Mouse (Mus musculus) stomach, embryonic 14.5 days (tissue): ENCODE results near the gene Zfp956. TPM values are rescaled to one million over a fixed set of nuclear protein-coding genes. Genes with fewer than 3 reads are reported as not detected.
A peak's percentile ranks its signal among the peaks of the same experiment; 100 is the strongest.

Experiments
- ATAC-seq: fragments of 200-750 bp; cut with Nextera tagmentation; 2 replicates; pipeline ENCODE4 v1.8.0; 2017; ENCODE audit warnings: low read depth, moderate TSS enrichment; ENCODE audit not compliant: insufficient number of reproducible peaks, insufficient read depth, low FRiP score
- H3K27ac ChIP-seq: fragments of 300-500 bp; sonication (generic); 2 replicates; pipeline ENCODE4 v1.5.1; 2014; ENCODE audit warnings: mild to moderate bottlenecking, low read length, moderate library complexity, mixed read lengths
- H3K27me3 ChIP-seq: fragments of 300-500 bp; sonication (generic); 2 replicates; pipeline ENCODE4 v1.6.1; 2014; ENCODE audit warnings: low read length, control low read depth, mixed read lengths; ENCODE audit not compliant: control insufficient read depth, insufficient read depth
- H3K36me3 ChIP-seq: fragments of 300-500 bp; sonication (generic); 2 replicates; pipeline ENCODE4 v1.6.1; 2014; ENCODE audit warnings: mild to moderate bottlenecking, control low read depth, low read length, moderate library complexity, mixed read lengths; ENCODE audit not compliant: control insufficient read depth, insufficient read depth
- H3K4me1 ChIP-seq: fragments of 300-500 bp; sonication (generic); 2 replicates; pipeline ENCODE4 v1.6.1; 2014; ENCODE audit warnings: low read length, control low read depth, mixed read lengths; ENCODE audit not compliant: control insufficient read depth, insufficient read depth
- H3K4me2 ChIP-seq: fragments of 300-500 bp; sonication (generic); replicated peaks from 2 replicates; pipeline ENCODE4 v1.6.1; 2014; ENCODE audit warnings: low read depth, low read length, control low read depth
- H3K4me3 ChIP-seq: fragments of 300-500 bp; sonication (generic); 2 replicates; pipeline ENCODE4 v1.5.1; 2014; ENCODE audit warnings: low read depth, low read length, control low read depth
- H3K9ac ChIP-seq: fragments of 300-500 bp; sonication (generic); replicated peaks from 2 replicates; pipeline ENCODE4 v1.6.1; 2014; ENCODE audit warnings: low read depth, mild to moderate bottlenecking, control low read depth, low read length, moderate library complexity, mixed read lengths
- H3K9me3 ChIP-seq: fragments of 300-500 bp; sonication (generic); 2 replicates; pipeline ENCODE4 v1.6.1; 2016; ENCODE audit warnings: low read depth, low read length, control low read depth; ENCODE audit not compliant: control insufficient read depth
- whole genome bisulfite sequencing: fragments of 180-500 bp; shearing (Covaris S2); extraction: QIAGEN DNeasy Blood & Tissue Kit; methylation state at CpG from one replicate; pipeline ENCODE4 v1.1.7; 2014; 5-methylcytosine and 5-hydroxymethylcytosine counted together
- polyA plus RNA-seq: library from polyadenylated mRNA; unstranded; fragments of >200 nt; fragmentation: Nextera tagmentation; extraction: Ambion mirVana; gene quantifications from 2 replicates; pipeline ENCODE4 v1.2.1, GENCODE M21; 2014

Zfp956 gene
- 10.0 and 10.9 TPM in 2 replicates for polyA plus RNA-seq

DNA sequence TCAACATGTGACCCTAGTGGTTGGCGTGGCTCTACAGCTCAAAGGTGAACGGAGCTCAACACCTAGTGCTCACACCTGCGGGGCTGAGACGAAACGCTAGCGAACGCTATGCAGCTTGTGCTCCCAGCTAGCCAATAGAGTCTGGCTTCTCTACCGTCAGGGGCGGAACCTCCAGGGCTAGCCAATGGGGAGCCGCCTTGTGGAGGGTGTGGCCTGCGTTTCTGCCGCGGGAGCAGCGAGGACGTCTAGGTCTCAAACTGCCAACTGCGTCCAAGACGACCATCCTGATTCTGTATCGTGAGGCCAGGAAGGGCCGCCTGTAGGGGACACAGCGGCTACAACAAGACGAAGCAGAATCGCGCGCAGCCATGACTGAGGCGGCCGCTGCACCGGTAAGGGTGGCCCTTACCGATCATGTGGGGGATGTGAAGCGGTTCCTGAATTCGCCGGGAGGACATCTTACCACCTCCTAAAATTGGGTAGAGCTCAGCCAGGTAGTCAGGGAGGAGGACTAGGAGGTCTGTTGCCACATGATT is at the start of gene Zfp956:
Gene Zfp956, plus strand, starts transcription at position 200 of the 536 bp plus-strand sequence.
- Histone ChIP-seq H3K36me3 (no peaks in the 10 kb centered on the region; the same call in 1 of the 2 replicates), H3K9me3 (no peaks in the 10 kb centered on the region), H3K9ac (peak within 1 kb of the TSS; percentile 50), H3K4me2 (peak within 1 kb of the TSS; percentile 65), H3K27ac (peak within 1 kb of the TSS; percentile 59; the same call in 1 of the 2 replicates), H3K4me3 (peak within 1 kb of the TSS; percentile 59), H3K4me1 (peaks cover 4% of the 10 kb centered on the region; the same call in 1 of the 2 replicates), H3K27me3 (no peaks in the 10 kb centered on the region)
- ATAC-seq = peak; percentile 99
- WGBS = under 1% methylated on average over 31 of the region's 31 CpGs

DNA sequence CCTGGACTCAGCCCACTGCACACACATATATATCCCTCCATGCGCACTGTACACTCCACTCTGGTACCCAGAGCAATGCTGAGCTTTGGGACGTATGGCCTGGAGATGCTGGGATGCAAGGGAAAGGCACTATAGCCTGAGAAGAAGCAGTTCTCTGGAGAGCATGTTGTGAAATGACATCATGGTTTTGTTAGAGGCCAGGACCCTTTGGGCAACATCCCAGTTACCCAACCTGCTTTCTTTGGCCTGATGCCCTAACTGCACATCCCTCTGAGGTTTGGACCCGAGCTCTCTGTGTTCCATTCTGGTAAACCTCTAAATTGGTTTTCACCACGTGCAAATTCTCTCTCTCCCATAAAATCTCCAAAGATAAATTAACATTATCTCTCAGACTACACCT is 49.6 kb upstream of the Zfp956 start:
- Histone ChIP-seq H3K9me3 (peaks cover 5% of the 10 kb centered on the region; the same call in 1 of the 2 replicates), H3K4me3 (no peak overlapping the region), H3K36me3 (peaks cover 67% of the 10 kb centered on the region), H3K27me3 (no peaks in the 10 kb centered on the region), H3K4me2 (no peak overlapping the region), H3K27ac (no peak overlapping the region), H3K9ac (no peak overlapping the region), H3K4me1 (no peaks in the 10 kb centered on the region)
- WGBS = 81% methylated on average over 4 of the region's 4 CpGs
- no peak for ATAC-seq

GRCm38 (mm10) chr6:47904361-47904760 is 48.8 kb upstream of the Zfp956 start:
- Histone ChIP-seq H3K4me3 (no peak overlapping the region), H3K27ac (no peak overlapping the region), H3K4me2 (no peak overlapping the region), H3K4me1 (no peaks in the 10 kb centered on the region), H3K27me3 (no peaks in the 10 kb centered on the region), H3K9ac (no peak overlapping the region), H3K36me3 (peaks cover 62% of the 10 kb centered on the region), H3K9me3 (peaks cover 5% of the 10 kb centered on the region; the same call in 1 of the 2 replicates)
- WGBS = 57% methylated on average over 19 of the region's 19 CpGs
- no peak for ATAC-seq

DNA sequence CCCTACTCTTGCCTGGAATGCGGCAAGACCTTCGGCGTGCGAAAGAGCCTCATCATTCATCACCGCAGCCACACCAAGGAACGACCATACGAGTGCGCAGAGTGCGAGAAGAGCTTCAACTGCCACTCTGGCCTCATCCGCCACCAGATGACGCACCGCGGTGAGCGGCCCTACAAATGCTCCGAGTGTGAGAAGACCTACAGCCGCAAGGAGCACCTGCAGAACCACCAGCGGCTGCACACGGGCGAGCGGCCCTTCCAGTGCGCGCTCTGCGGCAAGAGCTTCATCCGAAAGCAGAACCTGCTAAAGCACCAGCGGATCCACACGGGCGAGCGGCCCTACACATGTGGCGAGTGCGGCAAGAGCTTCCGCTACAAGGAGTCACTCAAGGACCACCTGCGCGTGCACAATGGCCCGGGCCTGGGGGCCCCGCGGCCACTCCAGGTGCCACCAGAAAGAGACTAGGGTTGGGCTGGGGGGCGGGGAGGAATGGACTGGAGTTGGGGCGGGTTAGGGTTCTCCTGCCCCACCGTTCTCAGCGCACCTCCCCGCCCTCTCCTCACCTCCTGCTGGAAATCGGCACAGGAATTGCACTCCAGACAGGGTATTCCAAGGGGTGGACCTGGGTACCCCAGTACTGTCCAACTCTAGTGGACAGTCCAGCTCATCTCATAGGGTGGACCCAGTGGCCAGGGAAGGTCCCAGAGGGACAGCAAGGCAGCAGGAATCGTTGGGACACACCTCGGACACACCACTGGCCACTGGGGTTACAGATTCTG is 48.1 kb upstream of the Zfp956 start:
- Histone ChIP-seq H3K27me3 (no peaks in the 10 kb centered on the region), H3K9ac (no peak overlapping the region), H3K9me3 (peaks cover 5% of the 10 kb centered on the region; the same call in 1 of the 2 replicates), H3K4me3 (no peak overlapping the region), H3K27ac (no peak overlapping the region), H3K4me1 (no peaks in the 10 kb centered on the region), H3K4me2 (no peak overlapping the region), H3K36me3 (peaks cover 54% of the 10 kb centered on the region)
- ATAC-seq = no peak
- WGBS = 73% methylated on average over 44 of the region's 44 CpGs

GRCm38 (mm10) chr6:47906326-47906725 is 46.9 kb upstream of the Zfp956 start:
- no peak overlapping the region for H3K4me3 ChIP-seq
- H3K36me3 ChIP-seq = peaks cover 46% of the 10 kb centered on the region
- H3K4me1 ChIP-seq = no peaks in the 10 kb centered on the region
- ATAC-seq = no peak
- no peaks in the 10 kb centered on the region for H3K27me3 ChIP-seq
- 96% methylated on average over 5 of the region's 5 CpGs for WGBS
- H3K4me2 ChIP-seq = no peak overlapping the region
- H3K9ac ChIP-seq = no peak overlapping the region
- H3K27ac ChIP-seq = no peak overlapping the region
- peaks cover 5% of the 10 kb centered on the region; the same call in 1 of the 2 replicates for H3K9me3 ChIP-seq

GRCm38 (mm10) chr6:47909007-47909406 is 44.2 kb upstream of the Zfp956 start:
- peaks cover 5% of the 10 kb centered on the region; the same call in 1 of the 2 replicates for H3K9me3 ChIP-seq
- H3K36me3 ChIP-seq = peaks cover 33% of the 10 kb centered on the region
- H3K4me1 ChIP-seq = no peaks in the 10 kb centered on the region
- no peak overlapping the region for H3K4me3 ChIP-seq
- H3K9ac ChIP-seq = no peak overlapping the region
- no peak overlapping the region for H3K4me2 ChIP-seq
- no peak for ATAC-seq
- H3K27ac ChIP-seq = no peak overlapping the region
- H3K27me3 ChIP-seq = no peaks in the 10 kb centered on the region
- 74% methylated on average over 1 of the region's 1 CpGs for WGBS

- Histone ChIP-seq H3K9ac (no peak overlapping the region), H3K4me3 (no peak overlapping the region), H3K4me2 (no peak overlapping the region), H3K9me3 (no peaks in the 10 kb centered on the region), H3K4me1 (no peaks in the 10 kb centered on the region), H3K27ac (no peak overlapping the region), H3K27me3 (no peaks in the 10 kb centered on the region), H3K36me3 (peaks cover 7% of the 10 kb centered on the region; the same call in 1 of the 2 replicates)
- no peak for ATAC-seq
- WGBS = 47% methylated on average over 1 of the region's 1 CpGs
Measured at GRCm38 (mm10) chr6:47911650-47912049, 41.5 kb upstream of the Zfp956 start.

DNA sequence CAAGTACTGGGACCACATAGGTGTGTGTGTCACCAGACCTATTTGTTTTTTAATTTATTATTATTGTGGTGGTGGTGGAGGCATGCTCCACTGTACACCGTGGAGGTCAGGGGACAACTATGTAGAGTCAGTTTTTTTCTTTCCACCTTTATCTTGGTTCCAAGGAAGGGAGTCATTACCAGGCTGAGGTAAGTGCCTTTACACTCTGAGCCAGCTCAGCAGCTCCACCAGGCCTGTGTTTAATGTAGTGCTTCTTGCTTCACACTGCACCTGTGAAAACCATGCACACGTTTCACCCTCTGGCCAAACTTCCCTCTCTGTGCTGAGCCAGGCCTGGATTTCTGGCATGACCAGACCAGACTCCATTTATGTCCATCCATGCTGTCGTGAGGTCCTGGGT is 40.2 kb upstream of the Zfp956 start:
- Histone ChIP-seq H3K27me3 (no peaks in the 10 kb centered on the region), H3K36me3 (peaks cover 3% of the 10 kb centered on the region; the same call in 1 of the 2 replicates), H3K4me2 (no peak overlapping the region), H3K9me3 (no peaks in the 10 kb centered on the region), H3K9ac (no peak overlapping the region), H3K4me1 (no peaks in the 10 kb centered on the region), H3K27ac (no peak overlapping the region), H3K4me3 (no peak overlapping the region)
- no peak for ATAC-seq
- 45% methylated on average over 3 of the region's 3 CpGs for WGBS
